Mouse (Mus musculus): ENCODE data around the gene Cer1. TPM values are rescaled to one million over a fixed set of nuclear protein-coding genes. Genes with fewer than 3 reads are reported as not detected.

Gene Cer1
- total RNA-seq (2023; ENCODE audit: inconsistent age), result not detected in 4 replicates

DNA sequence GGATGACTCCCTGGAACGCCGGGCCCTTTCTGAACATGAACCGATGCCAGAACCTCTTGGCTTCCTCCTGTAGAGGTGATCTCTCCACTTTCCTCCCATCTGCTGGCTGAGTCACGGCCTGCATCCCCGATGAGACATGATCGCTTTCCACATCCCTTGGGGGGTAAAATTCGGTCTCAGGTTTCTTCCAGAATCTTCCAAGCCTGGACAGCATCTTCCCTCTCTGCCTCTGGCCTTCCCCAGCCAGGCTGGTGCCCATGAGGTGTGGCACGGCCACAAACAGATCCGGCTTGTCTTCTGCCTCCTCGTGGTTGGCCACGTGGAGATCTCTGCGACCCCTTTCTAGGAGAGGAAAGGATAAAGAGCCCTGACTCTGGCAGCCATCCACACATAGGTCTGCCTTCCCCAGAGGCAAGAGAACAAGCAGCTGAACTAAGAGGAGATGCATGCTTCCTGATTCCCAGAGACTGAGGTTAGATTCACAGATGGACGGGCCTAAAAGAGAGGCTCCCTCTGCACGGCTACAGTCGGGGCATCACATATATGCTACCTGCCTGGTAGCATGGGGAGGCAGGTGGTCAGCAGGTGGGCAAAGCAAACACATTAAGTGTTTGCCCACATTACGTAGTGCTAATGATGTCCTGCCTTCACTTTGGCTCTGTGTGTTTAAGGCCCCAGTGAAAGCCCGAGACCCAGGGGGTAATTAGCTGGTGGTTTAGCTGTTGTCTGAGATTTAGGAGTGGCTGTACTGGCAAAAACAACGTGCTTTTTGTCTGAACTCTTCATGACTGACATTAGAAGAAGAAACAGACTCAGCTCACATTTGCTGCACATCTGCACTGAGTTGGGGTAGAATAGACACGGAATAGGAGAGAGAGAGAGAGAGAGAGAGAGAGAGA lies at the start of gene Cer1:
Gene Cer1, minus strand, starts transcription at position 513 of the 899 bp plus-strand sequence.

DNA sequence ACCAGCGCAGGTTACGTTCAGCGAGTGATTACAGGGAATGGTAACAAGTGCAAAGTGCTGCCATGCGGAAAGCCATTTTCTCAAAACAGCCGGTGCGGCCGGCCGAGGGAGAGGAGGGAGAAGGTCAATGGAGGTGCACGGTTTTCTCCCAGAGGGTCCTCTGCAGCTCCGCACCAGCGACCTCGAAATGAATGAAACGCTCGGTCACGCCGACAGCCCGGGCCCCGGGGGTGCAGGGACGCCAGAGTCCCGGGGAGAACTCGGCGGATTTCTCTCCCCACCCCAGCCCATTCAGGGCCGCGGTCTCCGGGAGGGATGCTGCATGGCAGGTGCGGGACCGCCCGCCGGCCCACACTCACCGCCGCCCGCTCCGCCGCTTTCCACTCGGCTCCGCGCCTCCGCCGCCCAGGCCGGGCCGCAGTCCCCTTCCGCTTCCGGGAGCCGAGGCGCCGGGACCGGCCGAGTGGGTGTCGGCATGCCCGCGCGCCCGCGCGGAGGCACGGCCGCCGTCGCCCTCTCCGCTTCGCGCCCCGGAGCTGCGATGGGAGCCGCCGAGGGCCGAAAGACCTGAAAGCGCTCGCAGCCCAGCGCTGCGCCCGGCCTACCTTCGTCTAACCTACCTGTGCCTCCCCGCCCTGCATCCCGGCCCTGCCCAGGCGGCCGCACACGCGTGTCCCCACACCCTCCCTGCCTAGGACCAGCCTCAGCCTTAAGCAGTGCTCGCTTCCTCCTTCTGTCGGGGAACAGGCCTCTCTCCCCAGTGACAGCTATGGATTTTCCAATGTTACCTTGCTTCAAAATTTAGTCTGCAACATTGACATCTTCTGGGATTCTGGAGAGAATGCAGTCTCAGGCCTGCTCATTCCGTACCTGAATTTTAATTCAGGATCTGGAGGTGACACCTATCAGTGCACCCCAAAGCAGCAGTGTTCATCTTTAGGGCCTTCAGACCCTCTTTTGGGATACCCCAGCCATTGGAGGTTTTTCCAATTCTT lies 25.5 kb downstream of the Cer1 start, which contains the start of gene Zdhhc21:
Gene Zdhhc21, minus strand, starts transcription at position 828 of the 995 bp plus-strand sequence.

Other genes starting within 250 kb of the Cer1 start
- gene Nfib, start 179.4 kb downstream of the Cer1 start, total RNA-seq (2023; ENCODE audit: inconsistent age), result 0.06 to 0.22 TPM (median 0.09 TPM) in 4 replicates
- gene Zdhhc21, start 25.2 kb downstream of the Cer1 start, total RNA-seq (2023; ENCODE audit: inconsistent age), result 17.0 to 20.4 TPM (median 19.7 TPM) in 4 replicates
- gene Frem1, start 167.2 kb upstream of the Cer1 start, total RNA-seq (2023; ENCODE audit: inconsistent age), result not detected in 4 replicates

Data from B cell, adult (primary cell).